Mouse (Mus musculus) brown adipose tissue, adult 24 weeks (tissue): Measurements from ENCODE around the gene Slc27a1. TPM values are rescaled to one million over a fixed set of nuclear protein-coding genes. Genes with fewer than 3 reads are reported as not detected.
A peak's percentile ranks its signal among the peaks of the same experiment; 100 is the strongest.
"Not testable (repeated sequence)": the region's sequence is repeated elsewhere in the genome, so short reads cannot be mapped to it uniquely, and the experiment has no call there.

Source experiments
- H3K27ac ChIP-seq: fragments of 200-500 bp; replicated peaks from 2 replicates; pipeline ENCODE4 v1.5.1; 2012; ENCODE audit warnings: low read depth, mild to moderate bottlenecking, low read length
- H3K4me1 ChIP-seq: fragments of 200-500 bp; 2 replicates; pipeline ENCODE4 v1.6.1; 2012; ENCODE audit warnings: low read length, mixed read lengths; ENCODE audit not compliant: control insufficient read depth, insufficient read depth, insufficient read length
- H3K4me3 ChIP-seq: fragments of 200-500 bp; 2 replicates; pipeline ENCODE4 v1.5.1; 2012; ENCODE audit warnings: low read depth, mild to moderate bottlenecking, low read length, moderate library complexity; ENCODE audit not compliant: insufficient read depth
- polyA plus RNA-seq: library from polyadenylated mRNA; stranded (reverse); fragments of >200 nt; gene quantifications from 2 replicates; pipeline ENCODE4 v1.2.4, GENCODE M21; 2012; ENCODE audit not compliant: missing spikeins, insufficient read depth, insufficient read length

The Slc27a1 gene
- polyA plus RNA-seq = 71.7 and 118 TPM in 2 replicates

GRCm38 (mm10) chr8:71568387-71568937, at the start of gene Slc27a1:
Gene Slc27a1 (plus strand): TSS chr8:71568882.
- Histone ChIP-seq H3K27ac (peak within 1 kb of the TSS; percentile 90), H3K4me1 (peaks cover 12% of the 10 kb centered on the region), H3K4me3 (peak within 1 kb of the TSS; percentile 75)

GRCm38 (mm10) chr8:71519037-71519825, 49.5 kb upstream of the Slc27a1 start:
- H3K4me1 ChIP-seq, H3K27ac ChIP-seq, H3K4me3 ChIP-seq: not testable (repeated sequence)

- H3K4me3 ChIP-seq = no peak overlapping the region
- H3K27ac ChIP-seq = no peak overlapping the region
- H3K4me1 ChIP-seq = peaks cover 3% of the 10 kb centered on the region; the same call in 1 of the 2 replicates
These were observed 47.0 kb upstream of the Slc27a1 start for GRCm38 (mm10) chr8:71521634-71522033.

- peaks cover 11% of the 10 kb centered on the region for H3K4me1 ChIP-seq
- no peak within 1 kb of the TSS for H3K4me3 ChIP-seq
- peak within 1 kb of the TSS; percentile 74 for H3K27ac ChIP-seq
These were observed 43.2 kb upstream of the Slc27a1 start, which contains the start of gene Ccdc194 for GRCm38 (mm10) chr8:71525226-71526050. Gene Ccdc194 (minus strand): TSS chr8:71525711.

GRCm38 (mm10) chr8:71526272-71526671, 42.4 kb upstream of the Slc27a1 start:
- Histone ChIP-seq H3K4me1 (peaks cover 11% of the 10 kb centered on the region), H3K27ac (peak overlapping the region; percentile 74)

GRCm38 (mm10) chr8:71527162-71527870, 41.4 kb upstream of the Slc27a1 start:
- Histone ChIP-seq H3K4me1 (peaks cover 11% of the 10 kb centered on the region), H3K27ac (peak overlapping the region; percentile 93), H3K4me3 (no peak overlapping the region)

More at GRCm38 (mm10) chr8:71526272-71526671, 42.4 kb upstream of the Slc27a1 start:
- H3K4me3 ChIP-seq = no peak overlapping the region

GRCm38 (mm10) chr8:71528362-71529073, 40.2 kb upstream of the Slc27a1 start:
- H3K27ac ChIP-seq = peak overlapping the region; percentile 93
- no peak overlapping the region for H3K4me3 ChIP-seq
- H3K4me1 ChIP-seq = peaks cover 11% of the 10 kb centered on the region

GRCm38 (mm10) chr8:71530735-71531467, 37.8 kb upstream of the Slc27a1 start:
- H3K4me1 ChIP-seq = peaks cover 13% of the 10 kb centered on the region
- not testable (repeated sequence) for H3K27ac ChIP-seq, H3K4me3 ChIP-seq

- Histone ChIP-seq H3K27ac (no peak overlapping the region), H3K4me3 (no peak overlapping the region), H3K4me1 (peaks cover 9% of the 10 kb centered on the region; the same call in 1 of the 2 replicates)
These were observed 34.3 kb upstream of the Slc27a1 start for GRCm38 (mm10) chr8:71534263-71534810.

- Histone ChIP-seq H3K27ac (no peak overlapping the region), H3K4me1 (peaks cover 9% of the 10 kb centered on the region; the same call in 1 of the 2 replicates), H3K4me3 (peak overlapping the region; percentile 67)
These were observed 33.0 kb upstream of the Slc27a1 start for GRCm38 (mm10) chr8:71535663-71536062.

- Histone ChIP-seq H3K4me3 (peak within 1 kb of the TSS; percentile 67), H3K27ac (peak within 1 kb of the TSS; percentile 98), H3K4me1 (peaks cover 9% of the 10 kb centered on the region; the same call in 1 of the 2 replicates)
These were observed 31.4 kb upstream of the Slc27a1 start, which contains the start of gene Bst2 for GRCm38 (mm10) chr8:71537028-71537867. Gene Bst2 (minus strand): TSS chr8:71537456.

GRCm38 (mm10) chr8:71542632-71543343, 25.9 kb upstream of the Slc27a1 start, which contains the start of gene Mvb12a:
Gene Mvb12a (plus strand): TSS chr8:71542922.
- H3K4me3 ChIP-seq = peak within 1 kb of the TSS; percentile 80
- H3K4me1 ChIP-seq = peaks cover 5% of the 10 kb centered on the region
- no peak within 1 kb of the TSS for H3K27ac ChIP-seq
